Mouse (Mus musculus): ENCODE measurements around the gene Plvap.

Gene Plvap

DNA sequence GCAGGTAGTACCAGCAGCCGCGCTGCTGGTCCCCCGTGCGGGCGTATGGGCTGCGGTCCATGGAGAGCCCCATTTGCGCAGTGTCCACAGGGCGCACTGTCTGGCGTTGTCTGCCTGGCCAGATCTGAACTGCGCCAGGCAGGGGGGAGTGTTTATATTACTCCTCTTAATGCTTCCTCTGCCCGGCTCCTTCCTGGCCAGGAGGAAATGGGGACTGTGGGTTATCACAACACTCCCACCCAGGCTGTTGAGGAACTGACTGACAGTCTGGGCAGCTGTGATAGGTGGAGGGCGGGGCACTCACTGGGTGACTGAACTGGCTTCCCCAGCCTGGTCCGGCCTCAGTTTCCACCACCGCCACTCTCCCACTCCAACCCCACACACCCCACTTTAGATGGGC, at the start of gene Plvap:
TSS of gene Plvap (minus strand) at position 109 of the 400 bp plus-strand sequence.
- peak; percentile 62 for DNase-seq

DNA sequence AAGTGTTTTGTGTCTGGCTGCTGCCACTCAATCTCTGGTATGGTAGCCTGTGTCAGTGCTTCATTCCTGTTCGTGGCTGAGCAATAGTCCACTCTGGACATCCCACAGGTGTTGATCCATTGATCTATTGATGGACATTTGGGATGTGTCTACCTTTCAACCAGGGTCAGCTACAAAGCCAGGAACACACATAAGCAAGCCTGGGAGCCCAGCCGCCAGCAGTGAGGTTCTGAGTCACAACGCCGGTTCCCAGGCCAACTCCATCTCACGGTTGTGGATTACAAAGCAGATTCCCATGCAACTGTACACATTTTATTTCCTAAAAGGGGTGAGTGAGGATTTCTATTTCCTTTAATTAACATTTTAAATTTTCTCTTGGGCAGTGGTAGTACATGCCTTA, 49.2 kb upstream of the Plvap start:
- no peak for DNase-seq

DNA sequence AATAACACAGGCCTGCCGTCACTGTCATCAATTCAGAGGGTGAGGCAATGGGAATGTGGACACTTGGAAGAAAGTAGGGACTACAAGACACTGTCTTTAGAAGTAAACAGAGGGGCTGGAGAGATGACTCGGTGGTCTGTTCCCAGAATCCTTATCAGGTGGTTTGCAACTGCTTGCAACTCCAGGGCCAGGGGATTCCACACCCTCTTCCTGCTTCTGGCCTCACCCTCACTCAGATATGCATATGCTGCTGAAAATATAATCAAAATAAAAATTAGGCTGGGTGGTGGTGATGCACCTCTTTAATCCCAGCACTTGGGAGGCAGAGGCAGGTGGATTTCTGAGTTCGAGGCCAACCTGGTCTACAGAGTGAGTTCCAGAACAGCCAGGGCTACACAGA, 48.5 kb upstream of the Plvap start:
- DNase-seq, result no peak

DNA sequence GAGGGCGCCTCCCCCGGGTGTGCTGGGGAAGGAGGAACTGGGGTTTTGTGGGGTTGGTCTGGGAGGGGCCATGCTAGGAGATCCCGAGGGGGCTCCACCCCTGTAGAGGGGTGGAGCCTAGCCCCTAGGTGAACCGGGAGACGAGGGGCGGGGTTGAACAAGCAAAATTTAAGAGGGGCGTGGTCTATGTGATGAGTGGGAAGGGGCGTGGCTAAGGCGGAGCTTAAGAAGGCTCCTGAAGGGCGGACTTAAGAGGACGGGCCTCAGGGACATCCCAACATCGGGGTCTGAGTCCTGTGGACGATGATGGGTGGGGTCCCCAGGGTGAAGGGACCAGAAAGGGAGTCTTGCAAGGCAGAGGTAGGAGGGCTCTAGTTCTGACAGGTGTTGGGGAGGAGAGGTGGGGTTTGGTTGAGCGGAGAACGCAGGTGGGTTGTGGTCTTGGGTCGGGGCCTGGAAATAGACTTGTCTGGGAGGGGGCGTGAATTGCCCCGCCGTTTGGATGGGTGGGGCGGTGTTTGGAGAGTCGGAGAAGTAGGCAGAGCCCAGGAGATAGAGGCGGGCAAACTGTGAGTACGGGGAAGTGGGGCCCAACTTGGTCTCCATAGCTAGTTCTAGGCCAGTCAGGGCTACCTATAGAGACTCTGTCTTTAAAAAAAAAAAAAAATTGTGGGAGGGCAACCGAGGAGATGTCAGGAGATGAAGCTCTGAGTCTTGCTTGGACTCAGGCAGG, 47.6 kb upstream of the Plvap start:
- DNase-seq, result peak; percentile 80

DNA sequence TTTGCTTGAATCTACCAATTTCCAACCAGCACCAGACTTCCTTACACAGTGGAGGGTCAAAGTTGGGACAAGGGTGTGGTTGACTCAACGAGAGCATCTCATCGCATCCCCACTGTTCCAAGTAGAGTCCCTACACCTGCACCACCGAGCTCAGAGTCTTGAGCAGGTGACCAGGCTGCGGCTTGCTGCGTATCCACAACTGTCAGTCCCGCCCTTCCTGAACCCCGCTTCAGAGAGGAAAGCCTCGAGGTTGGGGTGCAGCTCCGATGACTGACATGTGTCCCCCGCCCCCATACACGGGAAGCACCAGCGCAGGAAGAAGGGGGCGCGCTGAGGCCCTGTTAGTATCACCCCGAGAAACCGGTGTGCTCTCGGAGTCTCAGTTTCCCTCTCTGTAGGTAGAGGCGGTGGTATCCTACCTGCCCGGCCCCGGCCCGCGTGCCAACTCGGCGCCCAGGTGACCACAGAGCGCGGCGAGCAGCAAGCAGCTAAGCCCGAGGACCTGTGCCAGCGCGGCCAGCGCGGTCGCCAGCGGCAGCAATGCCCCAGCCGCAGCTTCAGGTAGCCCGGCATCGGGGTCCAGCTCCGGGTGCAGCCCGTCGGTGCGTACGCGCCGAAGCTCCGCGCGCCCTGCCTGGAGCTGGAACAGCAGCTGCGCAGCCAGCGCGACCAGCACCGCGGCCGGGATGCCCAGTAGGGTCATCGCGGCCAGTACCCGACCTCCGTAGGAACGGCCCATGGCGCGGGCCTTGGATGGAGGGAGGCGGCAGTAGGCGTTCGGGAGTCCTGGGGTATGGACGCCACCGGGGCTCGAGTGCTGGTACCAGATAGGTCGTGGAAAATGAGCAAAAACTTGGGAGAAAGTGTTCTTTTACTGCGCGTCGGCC, 46.8 kb upstream of the Plvap start, which contains the start of gene Tmem221:
TSS of gene Tmem221 (minus strand) at position 801 of the 887 bp plus-strand sequence.
- DNase-seq, result no peak

DNA sequence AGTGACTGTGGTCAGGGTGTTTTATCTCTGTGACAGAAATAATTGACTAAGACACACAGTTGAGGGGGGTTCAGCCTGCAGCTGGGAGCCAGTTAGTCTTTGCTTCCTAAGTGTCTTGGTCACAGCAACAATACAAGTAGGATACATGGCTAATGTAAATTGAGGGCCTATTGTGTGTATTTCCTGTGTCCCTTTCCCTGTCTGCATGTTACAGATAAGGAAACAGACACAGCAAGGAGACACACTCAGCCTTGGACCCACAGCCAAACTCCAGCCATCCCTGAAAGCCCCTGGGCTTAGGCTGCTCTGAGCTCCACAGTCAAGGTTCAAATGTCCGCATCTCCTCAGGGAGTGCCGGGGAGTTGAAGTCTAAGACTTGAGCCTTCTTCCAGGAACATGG, 43.1 kb upstream of the Plvap start:
- DNase-seq, result no peak

DNA sequence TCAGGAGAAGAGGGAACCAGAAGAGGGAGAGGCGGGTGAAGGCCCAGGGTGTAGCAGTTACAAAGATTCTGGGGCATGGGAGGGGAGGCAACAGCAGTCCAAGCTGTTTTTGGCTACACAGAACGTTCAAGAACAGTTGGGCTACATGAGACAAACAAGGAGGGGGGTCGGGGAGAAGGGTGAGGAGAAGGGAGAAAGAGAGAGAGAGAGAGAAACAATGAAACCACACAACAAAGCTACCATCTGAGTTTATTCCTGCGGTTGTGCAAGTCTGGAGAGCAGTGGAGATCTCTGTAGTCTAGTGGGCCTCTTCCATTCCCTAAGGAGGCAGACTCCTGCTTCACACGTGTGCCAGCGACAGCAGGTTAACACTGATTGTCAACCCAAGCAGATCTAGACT, 42.4 kb upstream of the Plvap start:
- DNase-seq, result no peak

DNA sequence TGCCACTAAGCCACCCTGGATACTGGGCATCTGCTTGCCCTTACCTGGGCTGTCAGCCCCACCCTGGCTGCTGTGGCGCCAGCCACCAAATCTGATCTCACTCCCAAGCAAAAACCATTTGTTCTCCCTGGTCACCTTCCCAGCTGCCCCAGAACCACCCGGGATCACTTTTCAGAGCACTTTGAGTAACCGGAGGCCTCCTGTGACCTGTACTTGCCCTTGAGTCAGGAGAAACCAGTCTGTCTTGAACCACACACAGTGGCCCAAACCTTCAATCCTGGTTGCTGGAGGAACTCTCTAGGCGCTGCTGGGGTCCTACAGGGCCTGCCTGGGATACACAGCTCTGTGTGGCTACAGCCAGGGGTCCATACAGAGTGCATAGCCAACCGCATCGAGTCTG, 41.2 kb upstream of the Plvap start:
- no peak for DNase-seq

DNA sequence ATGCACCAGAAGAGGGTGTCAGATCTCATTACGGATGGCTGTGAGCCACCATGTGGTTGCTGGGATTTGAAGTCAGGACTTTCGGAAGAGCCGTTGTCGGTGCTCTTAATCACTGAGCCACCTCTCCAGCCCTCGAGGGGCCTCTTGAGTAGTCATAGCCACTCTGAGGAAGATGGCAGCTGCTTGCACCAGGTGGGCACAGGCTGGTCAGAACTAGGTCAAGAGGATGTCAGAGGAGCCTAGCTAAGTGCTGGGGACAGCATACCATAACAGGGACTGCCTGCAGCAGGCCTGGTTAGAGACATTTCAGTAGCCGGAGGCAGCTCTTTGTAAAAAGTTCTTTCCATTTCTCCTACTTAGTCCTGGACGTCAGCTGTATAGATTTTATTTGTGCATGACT, 39.2 kb upstream of the Plvap start:
- no peak for DNase-seq

DNA sequence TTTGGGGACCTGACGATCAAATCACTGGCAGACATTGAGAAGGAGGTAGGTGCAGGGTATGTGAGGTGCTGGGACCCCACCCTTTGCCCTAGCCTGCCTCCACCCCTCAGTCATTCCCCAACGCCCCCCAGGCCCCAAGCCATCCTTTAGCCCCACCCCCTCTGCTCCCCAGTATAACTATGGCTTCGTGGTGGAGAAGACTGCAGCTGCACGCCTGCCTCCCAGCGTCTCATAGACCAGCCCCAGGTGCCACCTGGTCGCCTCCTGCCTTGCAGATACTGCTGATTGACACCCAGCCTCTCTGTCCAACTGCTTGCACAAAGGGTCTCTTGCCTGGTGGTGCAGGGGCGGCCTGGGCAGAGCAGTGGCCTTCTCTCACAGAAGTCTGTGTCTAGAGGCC, 36.0 kb upstream of the Plvap start:
- DNase-seq, result no peak

DNA sequence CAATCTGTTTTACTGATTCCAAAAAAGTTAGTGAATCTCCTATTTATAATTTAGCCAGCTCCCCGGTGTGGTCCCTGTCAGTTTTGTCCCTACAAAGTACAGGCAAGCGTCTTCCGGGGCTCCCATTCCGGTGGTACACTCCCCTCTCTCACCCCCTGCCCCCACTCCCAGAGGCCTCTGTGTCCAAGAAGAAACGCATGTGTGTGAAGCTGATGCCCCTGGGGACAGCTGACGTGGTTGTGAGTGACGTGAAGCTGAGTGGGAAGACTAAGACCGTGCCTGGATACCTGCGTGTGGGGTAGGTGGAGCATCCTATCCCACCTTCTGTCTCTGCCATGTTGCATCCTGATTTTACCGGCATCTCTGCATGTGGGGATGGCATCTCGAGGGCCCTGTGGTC, 33.5 kb upstream of the Plvap start:
- DNase-seq, result no peak

DNA sequence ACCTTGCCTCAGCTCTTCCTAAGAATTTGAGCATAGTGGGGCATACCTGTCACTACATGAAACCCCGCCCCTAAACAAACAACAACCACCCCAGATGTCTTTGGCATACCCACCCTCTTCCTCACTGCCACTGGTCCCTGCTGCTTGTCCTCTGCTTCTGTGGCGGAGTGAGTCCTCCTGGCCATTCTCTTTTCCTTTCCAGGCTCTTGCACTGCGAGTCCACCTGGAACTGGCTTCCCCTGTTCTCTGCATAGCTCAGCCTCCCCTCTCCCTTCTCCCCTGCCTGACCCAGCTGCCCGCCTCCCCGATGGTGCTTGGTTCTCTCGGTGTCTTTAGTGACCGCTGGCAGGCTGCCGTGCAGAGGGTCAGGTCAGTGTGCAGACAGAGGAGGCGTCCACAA, 32.2 kb upstream of the Plvap start:
- no peak for DNase-seq

DNA sequence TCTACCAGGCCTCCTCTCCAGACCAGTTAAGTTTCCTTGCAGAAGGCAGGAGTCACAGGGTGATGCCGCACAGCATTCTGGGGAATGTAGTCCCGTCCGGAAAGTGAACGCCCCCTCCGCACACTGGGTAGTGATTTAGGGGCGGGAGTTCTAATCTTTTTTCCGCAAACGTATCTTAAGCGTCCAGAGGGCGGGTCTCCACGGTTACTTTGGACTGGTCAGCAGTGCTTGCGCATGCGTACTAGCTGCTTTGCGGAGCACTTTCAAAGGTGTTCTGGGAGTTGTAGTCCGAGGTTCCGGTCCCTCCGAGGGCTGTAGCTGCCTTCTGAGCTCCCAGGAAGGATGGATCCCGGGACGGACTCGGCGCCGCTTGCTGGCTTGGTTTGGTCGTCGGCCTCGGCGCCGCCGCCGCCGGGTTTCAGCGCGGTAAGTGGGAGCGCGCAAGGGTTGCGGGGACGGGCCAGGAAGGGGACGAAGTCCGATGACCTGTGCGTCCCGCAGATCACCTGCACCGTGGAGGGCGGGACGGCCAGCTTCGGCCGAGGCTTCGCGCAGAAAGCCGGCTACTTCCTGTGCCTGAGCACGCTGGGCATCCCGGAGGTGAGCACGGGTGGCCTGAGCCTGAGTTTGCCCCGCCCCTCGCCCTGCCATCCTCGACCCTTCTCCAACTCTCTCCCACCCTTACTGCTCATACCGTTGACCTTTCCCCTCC, 31.2 kb upstream of the Plvap start, which contains the start of gene Mvb12a:
TSS of gene Mvb12a (plus strand) at position 291 of the 712 bp plus-strand sequence.
- peak; percentile 96 for DNase-seq

DNA sequence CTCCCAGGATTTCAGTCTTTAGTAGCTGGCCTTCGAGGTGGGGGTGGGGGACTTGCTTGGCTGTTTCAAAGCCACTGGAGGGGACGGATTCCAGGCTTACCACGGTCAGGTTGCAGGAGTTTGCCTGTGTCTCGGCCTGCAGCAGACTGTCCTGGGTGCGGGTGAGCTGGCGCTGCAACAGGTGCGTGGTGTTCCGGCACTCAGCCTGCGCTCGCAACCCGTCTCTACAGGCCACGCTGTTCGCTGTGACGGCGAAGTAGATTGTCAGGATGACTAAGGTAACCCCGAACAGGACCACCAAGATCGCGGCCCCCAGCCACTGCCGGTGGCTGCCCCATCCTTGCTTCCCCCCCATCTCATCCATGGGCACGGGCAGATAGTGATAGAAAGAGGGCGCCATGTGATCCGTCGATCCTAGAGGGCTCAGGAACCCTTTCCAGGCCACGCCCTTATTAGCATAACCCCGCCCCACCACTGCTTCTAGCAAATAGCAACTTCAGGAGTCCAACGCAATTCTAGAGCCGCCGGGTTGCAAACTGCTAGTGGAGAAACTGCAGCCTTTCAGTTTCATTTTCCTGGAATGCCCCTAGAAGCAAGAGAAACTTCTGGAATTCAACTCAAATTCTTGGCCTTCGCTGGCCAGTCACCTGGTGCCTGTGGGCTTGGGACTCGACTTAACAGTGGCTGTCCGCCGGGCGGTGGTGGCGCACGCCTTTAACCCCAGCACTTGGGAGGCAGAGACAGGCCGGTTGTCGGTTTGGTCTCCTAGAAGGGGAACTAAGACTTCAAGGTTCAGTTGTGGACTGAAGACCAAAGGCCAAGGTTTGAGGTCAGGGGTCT, 25.7 kb upstream of the Plvap start, which contains the start of gene Bst2:
TSS of gene Bst2 (minus strand) at position 429 of the 840 bp plus-strand sequence.
- peak; percentile 92 for DNase-seq

DNA sequence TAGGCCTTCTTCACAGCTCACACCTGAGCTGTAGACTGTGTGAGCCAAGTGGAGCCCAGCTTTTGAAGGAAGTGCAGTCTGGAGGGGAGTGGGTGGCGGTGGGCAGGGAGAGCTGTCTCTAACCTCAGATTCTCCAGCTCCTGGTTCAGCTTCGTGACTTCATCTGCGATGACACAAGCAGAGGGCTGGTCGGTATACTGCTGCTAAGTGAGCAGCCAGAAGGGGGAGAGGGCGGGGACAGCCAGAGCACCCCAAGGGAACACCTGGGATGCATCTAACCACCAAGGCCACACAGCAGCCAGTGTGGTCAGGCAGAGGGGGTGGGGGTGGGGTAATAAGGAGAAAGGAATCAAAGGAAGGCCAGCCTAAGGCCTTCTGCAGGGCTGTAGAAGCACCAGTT, 24.1 kb upstream of the Plvap start:
- no peak for DNase-seq

DNA sequence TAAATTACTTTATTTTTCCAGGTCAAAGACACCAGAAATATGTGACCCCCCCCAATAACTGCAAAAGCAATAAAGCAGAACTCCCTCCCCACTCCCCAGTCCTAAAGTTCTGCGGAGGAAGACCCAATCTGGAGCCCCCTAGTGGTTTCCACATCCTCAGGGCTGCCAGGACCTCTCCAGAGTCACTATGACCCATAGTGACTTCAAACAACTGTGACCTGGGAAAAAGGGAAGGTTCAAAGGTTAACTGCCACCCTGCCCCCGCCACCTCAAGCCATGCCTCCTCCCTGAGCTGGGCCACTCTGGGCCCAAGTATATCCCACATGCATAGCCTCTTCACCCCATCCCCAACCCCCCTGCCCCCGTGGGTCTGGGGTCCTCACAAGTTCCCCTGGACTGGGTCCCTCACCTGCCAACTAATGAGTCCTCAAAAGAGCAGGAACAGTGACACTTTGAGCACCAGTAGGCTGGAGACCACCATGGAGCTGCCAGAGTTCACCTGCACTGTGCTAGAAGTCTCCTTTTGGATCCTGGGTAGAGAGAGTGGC, 22.8 kb upstream of the Plvap start:
- DNase-seq, result no peak

DNA sequence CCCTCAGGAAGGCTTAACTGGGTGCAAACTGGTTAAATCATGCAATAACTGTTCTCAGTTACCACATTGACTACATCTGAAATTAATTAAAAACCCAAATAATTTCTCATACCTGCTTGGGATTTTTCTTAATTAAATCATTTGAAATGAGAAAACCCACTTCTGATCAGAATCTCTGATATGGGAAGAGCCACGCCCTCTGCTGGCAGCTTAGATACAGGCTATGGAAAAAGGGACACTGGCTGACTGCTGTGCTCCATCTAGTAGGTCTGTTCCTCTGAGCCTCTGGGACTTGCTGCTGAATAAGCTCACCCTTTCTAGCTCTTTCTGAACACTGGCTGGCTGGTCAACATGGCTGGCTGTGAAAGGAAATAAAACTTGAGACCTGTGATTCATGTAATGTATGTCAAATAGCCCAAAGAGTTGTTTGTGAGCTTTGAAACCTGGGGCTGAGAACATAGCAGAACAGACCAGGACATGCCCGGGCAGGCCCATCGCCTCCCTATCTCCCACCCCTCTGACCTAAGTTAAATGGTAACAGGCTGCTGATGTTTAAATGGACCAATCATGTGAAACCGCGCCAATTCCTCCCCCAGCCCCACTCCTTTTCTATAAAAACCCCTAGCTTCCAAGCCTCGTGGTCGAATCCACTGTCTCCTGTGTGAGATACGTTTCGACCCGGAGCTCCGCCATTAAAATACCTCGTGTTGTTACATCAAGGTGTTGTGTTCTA, 19.3 kb upstream of the Plvap start:
- DNase-seq, result peak; percentile 46

DNA sequence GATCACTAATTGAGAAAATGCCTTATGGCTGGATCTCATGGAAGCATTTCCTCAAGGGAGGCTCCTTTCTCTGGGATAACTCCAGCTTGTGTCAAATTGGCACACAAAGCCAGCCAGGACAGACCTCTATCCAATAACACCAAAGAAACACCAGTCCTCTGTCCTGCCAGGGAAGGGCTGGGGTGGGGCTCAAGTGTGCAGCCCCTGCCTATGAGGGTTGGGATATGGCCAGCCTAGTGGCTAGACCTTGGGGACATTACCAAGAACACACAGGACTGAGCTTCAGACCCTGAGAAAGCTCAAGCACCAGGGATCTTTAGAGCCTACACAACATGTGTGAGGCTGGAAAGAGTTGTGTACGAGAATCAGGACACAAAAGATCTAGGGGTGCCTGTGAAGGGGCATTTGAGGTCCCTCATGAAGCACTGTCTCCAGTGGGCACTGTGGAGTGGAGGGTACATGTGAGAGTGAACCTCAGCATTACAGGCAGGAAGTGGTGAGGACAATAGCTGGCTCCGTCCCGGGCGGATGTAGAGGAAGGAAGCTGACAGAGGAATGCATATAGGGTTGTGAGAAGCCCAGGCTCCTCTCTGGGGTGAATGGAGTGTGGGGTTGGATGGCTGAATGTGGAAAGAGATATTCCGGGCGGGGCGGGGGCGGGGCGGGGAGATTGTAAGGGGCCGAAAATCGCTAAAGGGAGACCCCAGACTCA, 17.0 kb upstream of the Plvap start:
- peak; percentile 59 for DNase-seq

DNA sequence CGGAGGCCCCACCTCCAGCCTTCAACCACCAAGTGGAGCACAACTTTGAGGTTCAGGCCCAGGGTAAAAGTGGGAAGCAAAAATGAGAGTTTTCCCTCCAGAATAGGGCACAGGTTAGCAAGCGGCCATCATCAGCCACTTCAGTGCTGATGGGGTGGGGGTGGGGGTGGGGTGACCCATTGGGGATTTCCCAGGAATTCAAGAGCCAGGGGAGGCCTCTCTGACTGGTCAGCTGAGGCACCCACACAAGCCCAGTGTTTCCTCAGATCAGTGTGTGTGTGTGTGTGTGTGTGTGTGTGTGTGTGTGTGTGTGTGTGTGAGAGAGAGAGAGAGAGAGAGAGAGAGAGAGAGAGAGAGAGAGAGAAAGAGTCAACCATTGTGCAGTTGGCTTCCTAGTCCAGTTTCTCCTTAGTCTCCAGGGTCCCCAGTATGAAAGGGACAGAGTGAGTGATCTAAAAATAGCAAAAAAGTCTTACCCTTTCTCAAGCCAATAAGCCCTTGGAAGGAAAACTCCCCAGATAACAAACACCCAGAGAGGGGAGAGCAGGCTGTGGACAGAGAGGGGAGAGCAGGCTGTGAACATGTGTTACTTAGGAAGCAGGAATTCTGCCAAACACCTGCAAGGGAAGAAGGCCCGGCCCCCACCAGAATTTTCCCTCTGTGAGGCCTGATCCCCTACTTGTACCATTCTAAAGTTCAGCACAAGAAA, 15.8 kb upstream of the Plvap start:
- DNase-seq, result no peak

DNA sequence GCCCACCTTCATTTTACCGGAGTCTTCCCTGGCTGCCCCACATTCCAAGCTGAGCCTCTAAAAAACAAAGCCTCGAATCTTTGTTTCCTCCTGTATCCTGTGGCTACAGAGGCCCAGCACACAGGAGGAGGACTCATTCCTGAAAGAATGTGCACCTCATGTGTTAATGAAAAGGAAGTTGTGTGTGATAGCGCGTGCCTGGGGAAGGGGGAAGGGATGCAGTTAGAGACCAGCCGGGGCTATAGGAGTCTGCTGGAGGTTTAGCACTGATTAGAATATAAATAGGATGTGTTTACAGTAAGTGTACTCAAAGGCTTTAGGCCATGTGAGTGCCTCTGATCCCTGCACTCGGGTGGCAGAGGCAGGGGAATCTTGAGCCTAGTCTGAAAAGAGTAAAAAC, 14.7 kb upstream of the Plvap start:
- no peak for DNase-seq
